Mouse (Mus musculus) bone marrow macrophage, adult 2 months (primary cell): ENCODE results near the gene Tanc2.

Experiments
- CTCF ChIP-seq: IDR thresholded peaks from 2 replicates; pipeline ENCODE4 v1.5.1; 2012; ENCODE audit warnings: low read depth, mild to moderate bottlenecking, low read length, moderate library complexity
- POLR2A ChIP-seq: IDR thresholded peaks from 2 replicates; pipeline ENCODE4 v1.6.1; 2012; ENCODE audit warnings: mild to moderate bottlenecking, low read depth, low read length, borderline replicate concordance

DNA sequence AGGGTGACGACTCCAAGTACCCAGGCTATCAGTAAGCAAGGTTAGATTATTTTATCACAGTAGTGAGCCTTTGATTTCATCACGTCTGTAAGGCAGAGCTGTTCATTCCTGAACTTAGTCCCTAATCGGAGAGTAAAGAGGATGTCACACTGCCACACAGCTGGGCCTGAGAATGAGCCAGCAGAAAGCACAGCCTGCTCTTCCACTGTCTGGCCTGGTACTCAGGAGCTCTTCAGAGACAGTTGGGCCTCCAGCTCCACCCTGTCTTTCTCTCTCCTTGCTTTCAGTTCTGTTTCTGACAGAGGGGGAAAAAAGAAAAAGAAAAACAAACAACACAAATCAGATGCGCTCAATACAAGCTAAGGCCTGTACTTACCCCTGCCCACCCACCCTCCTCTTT lies 376.5 kb downstream of the Tanc2 start:
- no peak for TF ChIP-seq CTCF
- TF ChIP-seq POLR2A, result no peak
